Mouse (Mus musculus) hindbrain, embryonic 11.5 days (tissue): Measurements from ENCODE around the gene Rhoh. TPM values are rescaled to one million over a fixed set of nuclear protein-coding genes. Genes with fewer than 3 reads are reported as not detected.

Source experiments
- ATAC-seq: fragments of 200-750 bp; cut with Nextera tagmentation; 2 replicates; pipeline ENCODE4 v1.8.0; 2017; ENCODE audit warnings: mild to moderate bottlenecking, moderate TSS enrichment, moderate library complexity; ENCODE audit not compliant: low FRiP score
- DNase-seq: peaks from one replicate; pipeline ENCODE4 v3.0.0-alpha.2; 2015; ENCODE audit warnings: low spot score
- H3K27ac ChIP-seq: fragments of 300-500 bp; sonication (generic); 2 replicates; pipeline ENCODE4 v1.5.1; 2014; ENCODE audit warnings: mild to moderate bottlenecking, low read depth, low read length
- H3K27me3 ChIP-seq: fragments of 300-500 bp; sonication (generic); 2 replicates; pipeline ENCODE4 v1.6.1; 2014; ENCODE audit warnings: mild to moderate bottlenecking, low read length, moderate library complexity, mixed read lengths; ENCODE audit not compliant: control insufficient read depth, insufficient read depth
- H3K36me3 ChIP-seq: fragments of 300-500 bp; sonication (generic); 2 replicates; pipeline ENCODE4 v1.6.1; 2014; ENCODE audit warnings: mild to moderate bottlenecking, low read length, moderate library complexity, mixed read lengths; ENCODE audit not compliant: control insufficient read depth, insufficient read depth
- H3K4me1 ChIP-seq: fragments of 300-500 bp; sonication (generic); replicated peaks from 2 replicates; pipeline ENCODE4 v1.6.1; 2014; ENCODE audit warnings: low read length, mixed read lengths; ENCODE audit not compliant: control insufficient read depth, insufficient read depth
- H3K4me2 ChIP-seq: fragments of 300-500 bp; sonication (generic); replicated peaks from 2 replicates; pipeline ENCODE4 v1.6.1; 2014; ENCODE audit warnings: mild to moderate bottlenecking, low read depth, low read length
- H3K4me3 ChIP-seq: fragments of 300-500 bp; sonication (generic); 2 replicates; pipeline ENCODE4 v1.5.1; 2014; ENCODE audit warnings: low read depth, low read length
- H3K9ac ChIP-seq: fragments of 300-500 bp; sonication (generic); 2 replicates; pipeline ENCODE4 v1.6.1; 2014; ENCODE audit warnings: low read depth, low read length
- H3K9me3 ChIP-seq: fragments of 300-500 bp; sonication (generic); 2 replicates; pipeline ENCODE4 v1.6.1; 2016; ENCODE audit warnings: low read length; ENCODE audit not compliant: control insufficient read depth
- WGBS: fragments of 180-500 bp; shearing (Covaris S2); extraction: QIAGEN DNeasy Blood & Tissue Kit; methylation state at CpG from one replicate; pipeline ENCODE4 v1.1.7; 2014; 5-methylcytosine and 5-hydroxymethylcytosine counted together
- polyA plus RNA-seq: library from polyadenylated mRNA; unstranded; fragments of >200 nt; fragmentation: Nextera tagmentation; extraction: Ambion mirVana; gene quantifications from 2 replicates; pipeline ENCODE4 v1.2.1, GENCODE M21; 2014

The Rhoh gene
- polyA plus RNA-seq, 1 experiment from 2014 or later = 0.09 TPM

- Histone ChIP-seq H3K27me3 (no peaks in the 10 kb centered on the region), H3K9ac (no peak within 1 kb of the TSS), H3K36me3 (no peaks in the 10 kb centered on the region), H3K27ac (no peak within 1 kb of the TSS), H3K4me2 (no peak within 1 kb of the TSS), H3K4me3 (no peak within 1 kb of the TSS), H3K9me3 (no peaks in the 10 kb centered on the region), H3K4me1 (no peaks in the 10 kb centered on the region)
- DNase-seq (no peak), ATAC-seq (no peak)
- 88% methylated on average over 5 of the region's 5 CpGs for WGBS
Observed at GRCm38 (mm10) chr5:65934783-65935182, 73.8 kb downstream of the Rhoh start, which contains the start of gene Chrna9. Gene Chrna9, plus strand, starts transcription at chr5:65934921.

- 68% methylated on average over 11 of the region's 11 CpGs for WGBS
- ATAC-seq (no peak), DNase-seq (no peak)
- Histone ChIP-seq H3K4me2 (no peak overlapping the region), H3K27ac (no peak overlapping the region), H3K4me3 (no peak overlapping the region), H3K9ac (no peak overlapping the region), H3K36me3 (no peaks in the 10 kb centered on the region), H3K9me3 (no peaks in the 10 kb centered on the region), H3K27me3 (no peaks in the 10 kb centered on the region), H3K4me1 (no peaks in the 10 kb centered on the region)
Observed at GRCm38 (mm10) chr5:65937011-65937726, 76.2 kb downstream of the Rhoh start.

- Histone ChIP-seq H3K4me1 (no peaks in the 10 kb centered on the region), H3K27ac (no peak overlapping the region), H3K4me3 (no peak overlapping the region), H3K9me3 (no peaks in the 10 kb centered on the region), H3K4me2 (no peak overlapping the region), H3K9ac (no peak overlapping the region), H3K36me3 (no peaks in the 10 kb centered on the region), H3K27me3 (no peaks in the 10 kb centered on the region)
- whole genome bisulfite sequencing = 59% methylated on average over 9 of the region's 9 CpGs
- ATAC-seq (peak; percentile 71; the same call in 1 of the 2 replicates), DNase-seq (peak; percentile 88)
Observed at GRCm38 (mm10) chr5:65937998-65938715, 77.1 kb downstream of the Rhoh start.

GRCm38 (mm10) chr5:65941145-65941544 lies 80.1 kb downstream of the Rhoh start:
- no peak for ATAC-seq
- no peaks in the 10 kb centered on the region for H3K9me3 ChIP-seq
- no peak overlapping the region for H3K4me3 ChIP-seq
- H3K27ac ChIP-seq = no peak overlapping the region
- no peak overlapping the region for H3K4me2 ChIP-seq
- 78% methylated on average over 4 of the region's 4 CpGs for WGBS
- H3K9ac ChIP-seq = no peak overlapping the region
- H3K27me3 ChIP-seq = no peaks in the 10 kb centered on the region
- DNase-seq = no peak
- no peaks in the 10 kb centered on the region for H3K36me3 ChIP-seq
- H3K4me1 ChIP-seq = no peaks in the 10 kb centered on the region

Other genes with a start within 250 kb of the Rhoh start
- gene Pds5a, start 162.9 kb upstream of the Rhoh start, polyA plus RNA-seq = 114 and 125 TPM in 2 replicates
- gene N4bp2, start 97.7 kb upstream of the Rhoh start, polyA plus RNA-seq = 39.6 and 55.7 TPM in 2 replicates
- gene Chrna9, start 73.7 kb downstream of the Rhoh start, polyA plus RNA-seq = 0.20 and 0.70 TPM in 2 replicates
- 0.32 and 0.40 TPM in 2 replicates for gene 9130230L23Rik, start 143.1 kb downstream of the Rhoh start, polyA plus RNA-seq